Mouse (Mus musculus) heart, adult 2 months (tissue): ENCODE measurements around the gene Tgif2lx2. TPM values are rescaled to one million over a fixed set of nuclear protein-coding genes. Genes with fewer than 3 reads are reported as not detected.
"Not testable (repeated sequence)": the region's sequence is repeated elsewhere in the genome, so short reads cannot be mapped to it uniquely, and the experiment has no call there.

ENCODE experiments used
- DNase-seq, 2 experiments: peaks; one replicate each; pipeline ENCODE4 v3.0.0; 2021
- H3K27ac ChIP-seq: fragments of 200-600 bp; 2 replicates; pipeline ENCODE4 v1.8.1; 2022
- H3K27me3 ChIP-seq: fragments of 200-500 bp; 2 replicates; pipeline ENCODE4 v1.6.1; 2012; ENCODE audit warnings: mild to moderate bottlenecking, low read length, inconsistent platforms, mixed read lengths; ENCODE audit not compliant: control insufficient read depth, insufficient read depth
- H3K36me3 ChIP-seq: fragments of 200-500 bp; 2 replicates; pipeline ENCODE4 v1.6.1; 2012; ENCODE audit warnings: low read length, inconsistent platforms; ENCODE audit not compliant: control insufficient read depth, insufficient read depth
- H3K4me1 ChIP-seq: fragments of 200-500 bp; 2 replicates; pipeline ENCODE4 v1.6.1; 2011; ENCODE audit warnings: low read length; ENCODE audit not compliant: control insufficient read depth, insufficient read depth
- H3K4me3 ChIP-seq: fragments of 200-600 bp; 2 replicates; pipeline ENCODE4 v1.8.1; 2022
- H3K79me2 ChIP-seq: fragments of 200-500 bp; replicated peaks from 2 replicates; pipeline ENCODE4 v1.6.1; 2012; ENCODE audit warnings: mild to moderate bottlenecking, inconsistent platforms, low read length, moderate library complexity, mixed read lengths; ENCODE audit not compliant: control insufficient read depth, insufficient read depth
- H3K9ac ChIP-seq: fragments of 200-500 bp; 2 replicates; pipeline ENCODE4 v1.6.1; 2012; ENCODE audit warnings: low read depth, mild to moderate bottlenecking, control low read depth, inconsistent platforms, low read length, mixed read lengths
- WGBS: fragments of 180-500 bp; shearing (Covaris S2); methylation state at CpG from one replicate; pipeline ENCODE4 v1.1.7; 2018; 5-methylcytosine and 5-hydroxymethylcytosine counted together
- intact Hi-C: fragments of 180-260 bp; cut with DNase I; formaldehyde crosslinking; loops from one replicate; pipeline ENCODE4 v1.15.1; 2025
- long read RNA-seq: library from polyadenylated mRNA; stranded (forward); transcript quantifications from one replicate; pipeline ENCODE4 v2.0.0, GENCODE M21; 2021
- polyA plus RNA-seq: library from polyadenylated mRNA; depleted of rRNA; stranded (reverse); fragments of >200 nt; gene quantifications from 2 replicates; pipeline ENCODE4 v1.2.3, GENCODE M21; 2012; rRNA removed
- total RNA-seq, 2 experiments: library from RNA; stranded (reverse); gene quantifications; 2 replicates each; pipeline ENCODE4 v1.2.3; 2021

The Tgif2lx2 gene
- total RNA-seq (not detected), polyA plus RNA-seq (not detected in 2 replicates)
- long read RNA-seq: 0 reads

- H3K27me3 ChIP-seq, DNase-seq, intact Hi-C loops, H3K27ac ChIP-seq, H3K36me3 ChIP-seq, H3K9ac ChIP-seq, H3K4me3 ChIP-seq, H3K4me1 ChIP-seq, H3K79me2 ChIP-seq: not testable (repeated sequence)
- WGBS: no CpG with 5 or more reads among the region's 5 CpGs
Observed at GRCm38 (mm10) chrX:118426927-118427326, at the start of gene Tgif2lx2. TSS of gene Tgif2lx2 (plus strand) at chrX:118427227.

Other genes with a start within 250 kb of the Tgif2lx2 start
- not detected for gene Tgif2lx1, start 53.5 kb downstream of the Tgif2lx2 start, total RNA-seq
- gene Tgif2lx1, start 53.5 kb downstream of the Tgif2lx2 start, polyA plus RNA-seq: not detected in 2 replicates